Mouse (Mus musculus) adrenal gland, postnatal 36 days (tissue): ENCODE data around the gene Ppid. TPM values are rescaled to one million over a fixed set of nuclear protein-coding genes. Genes with fewer than 3 reads are reported as not detected.

Experiments
- total RNA-seq, 2 experiments: library from RNA; stranded (reverse); gene quantifications; 2 replicates each; pipeline ENCODE4 v1.2.3; 2021

Ppid gene
- total RNA-seq, 2 experiments from 2014 or later, result 48.7 to 71.2 TPM

Other genes with a start within 250 kb of the Ppid start
- 1 to 10 TPM; 8.2 to 8.6 TPM for gene Fnip2, start 23.5 kb upstream of the Ppid start, total RNA-seq
- gene 4930579G24Rik, start 37.7 kb downstream of the Ppid start, total RNA-seq, result 1 to 10 TPM; 2.1 to 4.0 TPM
- gene Etfdh, start 38.2 kb downstream of the Ppid start, total RNA-seq, result 100 to 1,000 TPM; 175 to 219 TPM
- gene Rxfp1, start 146.5 kb downstream of the Ppid start, total RNA-seq, result under 1 TPM in 1 of 2 experiments, not detected in 1; 0.07 TPM